Mouse (Mus musculus) adrenal gland, postnatal 10 days (tissue): ENCODE data around the gene Camk2n2. TPM values are rescaled to one million over a fixed set of nuclear protein-coding genes. Genes with fewer than 3 reads are reported as not detected.

ENCODE experiments used
- DNase-seq: peaks from one replicate; pipeline ENCODE4 v3.0.0; 2021; ENCODE audit warnings: mixed read lengths
- microRNA-seq: library from miRNA; unstranded; fragments of <30 nt; microRNA quantifications from one replicate; pipeline ENCODE4 v1.2.0, GENCODE M21; 2021
- total RNA-seq, 2 experiments: library from RNA; stranded (reverse); gene quantifications; 2 replicates each; pipeline ENCODE4 v1.2.3; 2021

The Camk2n2 gene
- total RNA-seq, 2 experiments from 2014 or later = 11.0 to 23.4 TPM

DNA sequence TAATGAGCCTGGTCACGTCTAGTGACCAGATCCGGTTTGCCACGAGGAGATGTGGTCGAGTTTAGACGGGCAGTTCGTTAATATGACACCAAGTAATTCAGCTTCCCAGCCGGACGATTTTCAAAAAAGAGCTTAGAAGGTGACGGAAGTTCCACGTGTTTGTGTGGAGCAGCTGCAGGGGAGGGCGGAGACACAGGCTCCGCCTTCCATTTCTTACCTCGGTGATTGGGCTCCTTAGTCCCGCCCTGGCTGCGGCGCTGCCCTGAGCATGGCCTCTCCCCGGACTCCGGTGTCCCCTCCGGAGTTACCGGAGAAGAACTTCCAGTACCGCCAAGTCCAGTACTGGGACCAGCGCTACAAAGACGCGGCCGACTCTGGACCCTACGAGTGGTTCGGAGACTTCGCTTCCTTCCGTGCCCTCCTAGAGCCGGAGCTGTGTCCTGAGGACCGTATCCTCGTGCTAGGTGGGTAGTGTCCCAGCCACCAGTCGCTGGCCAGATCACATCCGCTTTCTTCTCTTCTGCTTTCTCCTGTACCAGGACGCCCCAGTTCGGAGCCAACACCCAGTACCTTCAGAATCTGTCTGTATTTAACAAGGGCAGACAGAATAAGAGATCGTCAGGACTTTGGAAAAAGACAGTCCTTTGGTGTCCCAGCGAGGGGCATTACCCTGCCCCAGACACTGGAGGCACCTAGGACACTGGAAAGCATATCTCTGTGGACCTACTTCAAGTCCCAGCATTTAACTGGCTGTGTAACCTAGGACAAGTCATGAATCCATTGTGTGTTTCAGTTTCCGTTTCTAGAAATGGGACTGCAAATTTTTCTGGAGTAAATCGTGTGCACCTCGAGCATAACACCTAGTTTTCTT lies 9.5 kb downstream of the Camk2n2 start, which contains the start of the genes Eef1akmt4, Gm49333 and Alg3:
Gene Eef1akmt4 (plus strand): TSS at position 237 of the 871 bp plus-strand sequence.
Gene Gm49333 (plus strand): TSS at position 254 of the 871 bp plus-strand sequence.
Gene Alg3 (minus strand): TSS at position 379 of the 871 bp plus-strand sequence.
- peak; percentile 92 for DNase-seq

DNA sequence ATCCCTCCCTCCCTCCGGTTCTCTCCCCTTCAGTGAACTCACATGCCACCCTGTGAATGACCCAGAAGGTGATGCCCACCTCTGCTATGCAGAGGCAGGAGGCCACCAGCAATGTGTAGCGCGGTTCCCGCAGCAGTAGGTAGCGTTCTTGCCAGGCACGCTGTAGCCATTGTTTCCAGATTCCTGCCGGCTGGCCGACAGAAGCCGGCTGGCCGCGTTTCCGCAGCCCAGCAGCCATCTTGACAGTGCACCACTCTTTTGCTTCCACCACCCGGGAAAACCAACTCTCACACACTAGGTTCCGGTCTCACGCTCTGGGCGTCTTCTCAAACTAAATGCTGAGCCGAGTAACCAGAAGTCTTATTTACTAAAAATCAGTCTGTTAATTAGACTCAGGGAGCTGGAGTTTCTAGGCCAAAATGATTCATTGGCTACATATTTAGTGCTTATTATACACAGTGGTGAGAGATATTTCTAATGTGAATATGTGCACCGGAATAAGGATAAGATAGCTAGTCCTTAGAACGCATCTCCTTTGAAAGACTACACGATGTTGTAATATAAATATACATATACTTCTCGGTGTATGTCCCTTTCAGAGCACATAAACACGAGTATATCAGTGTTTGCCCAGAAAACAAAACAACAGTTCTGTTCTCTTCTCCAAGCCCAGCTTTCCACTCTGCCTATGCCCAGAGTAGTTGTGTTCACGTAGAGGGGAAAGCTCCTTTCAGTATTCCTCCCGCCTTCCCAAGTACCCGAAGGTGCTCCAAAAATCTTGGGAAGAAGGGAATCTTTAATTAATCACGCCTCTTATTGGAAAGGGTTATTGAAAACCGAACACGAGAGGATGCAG lies 10.4 kb downstream of the Camk2n2 start:
- peak; percentile 83 for DNase-seq

DNA sequence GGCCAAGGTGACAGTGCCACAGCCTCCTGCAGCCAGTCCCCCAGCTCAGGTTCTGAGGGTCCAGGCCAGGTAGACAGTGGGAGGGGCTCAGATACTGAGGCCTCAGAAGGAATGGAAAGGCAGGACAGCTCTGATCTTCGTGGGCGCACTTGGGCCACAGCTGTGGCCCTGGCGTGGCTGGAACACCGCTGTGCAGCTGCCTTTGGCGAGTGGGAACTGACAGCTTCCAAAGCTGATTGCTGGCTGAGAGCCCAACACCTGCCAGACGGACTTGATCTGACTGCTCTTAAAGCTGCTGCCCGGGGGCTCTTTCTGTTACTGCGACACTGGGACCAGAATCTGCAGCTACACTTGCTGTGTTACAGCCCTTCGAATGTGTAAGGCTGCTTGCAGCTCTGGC lies 16.4 kb downstream of the Camk2n2 start:
- no peak for DNase-seq

DNA sequence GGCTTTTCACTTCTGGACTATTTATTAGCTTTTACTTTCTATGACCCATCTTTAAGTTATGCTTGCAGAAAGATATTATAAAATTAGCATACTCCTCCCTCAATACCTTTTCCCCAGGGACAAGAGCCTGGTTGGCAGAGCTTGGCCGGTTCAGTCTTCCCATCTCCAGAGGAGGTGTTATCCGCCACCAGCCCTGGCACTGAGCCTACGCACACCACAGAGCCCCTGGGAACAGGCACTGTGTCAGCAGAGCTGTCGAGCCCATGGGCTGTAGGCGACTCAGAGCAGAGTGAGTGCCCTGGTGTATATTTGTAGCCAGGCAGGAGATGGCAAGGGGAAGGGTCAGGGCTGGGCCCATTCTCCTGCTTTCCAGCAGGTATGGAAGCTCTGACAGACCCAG lies 20.6 kb downstream of the Camk2n2 start:
- peak; percentile 25 for DNase-seq

DNA sequence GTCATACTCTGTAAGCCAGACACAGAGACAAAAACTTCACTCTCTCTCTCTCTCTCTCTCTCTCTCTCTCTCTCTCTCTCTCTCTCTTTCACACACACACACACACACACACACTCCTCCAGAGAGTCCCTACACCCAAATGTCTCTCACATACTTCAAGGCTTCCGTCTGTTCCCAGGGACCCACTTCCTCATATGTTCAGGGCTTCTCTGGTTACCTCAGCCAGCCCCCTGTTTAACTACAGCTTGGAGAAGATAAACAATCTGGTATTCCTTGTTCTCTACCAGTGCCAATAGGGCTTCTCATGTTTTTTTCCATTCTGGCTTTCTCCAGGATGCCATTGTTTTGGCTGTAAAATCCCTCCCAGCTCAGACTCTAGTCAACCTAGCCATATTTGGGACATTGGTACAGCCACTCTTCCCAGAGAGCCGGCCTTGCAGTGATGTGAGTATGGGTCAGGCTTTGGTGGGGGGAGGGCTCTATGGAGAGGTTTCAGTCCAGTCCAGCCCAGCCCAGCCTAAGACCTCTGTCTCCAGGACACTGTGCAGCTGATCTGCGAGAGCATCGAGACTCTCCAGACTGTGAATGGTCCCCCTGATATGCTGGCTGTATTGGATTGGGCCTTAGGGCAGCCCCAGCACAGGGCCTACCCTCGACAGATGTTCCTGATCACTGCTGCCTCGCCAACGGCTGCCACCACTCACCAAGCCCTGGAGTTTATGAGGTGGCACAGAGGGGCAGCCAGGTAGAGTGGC lies 24.2 kb downstream of the Camk2n2 start:
- no peak for DNase-seq

DNA sequence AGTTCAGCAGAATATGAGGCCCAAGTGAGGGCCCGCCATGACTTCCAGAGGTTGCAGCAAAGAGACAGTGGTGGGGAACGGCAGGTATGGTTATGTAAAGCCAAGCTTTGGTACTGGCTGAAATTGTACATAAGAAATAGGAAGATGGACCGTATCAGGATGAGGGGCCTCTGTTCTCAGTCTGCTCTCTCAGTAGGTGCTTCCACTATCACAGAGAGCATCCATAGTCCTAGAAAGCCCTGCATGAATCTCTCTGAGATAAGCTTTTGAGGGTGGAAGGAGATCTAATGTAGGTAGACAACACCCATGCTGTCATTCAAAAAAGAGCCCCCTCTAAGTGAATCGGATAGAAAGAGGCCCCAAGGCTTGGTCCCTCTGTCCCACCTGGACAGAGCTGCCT lies 25.4 kb downstream of the Camk2n2 start:
- no peak for DNase-seq

DNA sequence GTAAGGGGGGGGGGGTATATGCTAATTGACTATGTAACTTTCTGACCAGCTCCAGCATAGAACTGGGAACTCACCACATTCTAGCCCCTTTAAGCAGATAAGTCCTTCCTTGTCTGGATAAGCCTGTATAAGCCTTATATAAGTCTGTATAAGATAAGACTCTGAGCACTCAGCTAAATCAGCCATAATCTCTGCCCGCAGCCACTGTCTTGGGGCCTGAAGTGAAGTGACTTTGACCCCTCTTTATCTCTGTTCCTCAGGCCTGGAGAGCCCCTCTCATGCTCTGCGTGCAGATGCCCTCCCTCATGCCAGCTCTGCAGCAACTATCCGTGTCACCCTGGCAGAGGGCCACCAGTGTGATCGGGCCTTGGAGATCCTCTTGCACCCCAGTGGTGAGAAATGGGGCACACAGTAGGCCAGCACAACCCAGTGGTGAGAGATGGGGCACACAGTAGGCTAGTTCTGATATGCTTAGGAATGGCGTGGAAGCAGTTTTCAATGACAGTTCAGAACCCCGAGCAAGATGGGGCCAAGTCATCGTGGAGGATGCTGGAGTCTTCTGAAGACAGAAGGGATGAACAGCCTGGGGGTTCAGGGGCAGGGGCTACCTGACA lies 25.9 kb downstream of the Camk2n2 start:
- no peak for DNase-seq

DNA sequence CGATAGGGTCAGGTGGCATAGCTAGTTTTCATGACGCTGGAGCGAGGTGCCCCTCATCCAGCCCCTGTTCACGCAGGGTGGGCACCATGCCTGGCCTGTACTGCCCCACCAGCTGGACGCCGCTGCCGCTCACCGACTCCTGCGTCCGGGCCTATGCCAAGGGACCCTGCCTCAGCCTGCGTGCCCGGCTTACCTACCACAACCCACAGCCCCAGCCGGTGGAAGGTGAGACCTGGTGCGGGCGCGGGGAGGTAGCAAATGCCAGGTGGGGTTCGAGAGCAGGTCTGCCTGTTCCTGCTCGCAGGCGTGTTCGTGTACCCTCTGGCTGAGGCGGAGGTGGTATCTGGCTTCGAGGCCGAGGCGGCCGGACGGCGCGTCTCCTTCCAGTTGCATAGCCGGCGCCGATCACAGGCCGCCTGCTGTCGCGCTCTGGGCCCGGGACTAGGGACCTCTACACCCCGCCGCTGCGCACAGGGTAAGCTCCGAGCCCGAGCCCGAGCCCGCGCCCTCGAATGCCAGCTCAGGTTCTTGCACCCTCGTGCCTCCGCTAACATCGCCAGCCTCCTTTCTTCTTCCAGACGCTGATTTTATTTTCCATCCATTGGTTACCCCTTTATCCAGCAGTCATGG lies 29.9 kb downstream of the Camk2n2 start:
- peak; percentile 27 for DNase-seq

DNA sequence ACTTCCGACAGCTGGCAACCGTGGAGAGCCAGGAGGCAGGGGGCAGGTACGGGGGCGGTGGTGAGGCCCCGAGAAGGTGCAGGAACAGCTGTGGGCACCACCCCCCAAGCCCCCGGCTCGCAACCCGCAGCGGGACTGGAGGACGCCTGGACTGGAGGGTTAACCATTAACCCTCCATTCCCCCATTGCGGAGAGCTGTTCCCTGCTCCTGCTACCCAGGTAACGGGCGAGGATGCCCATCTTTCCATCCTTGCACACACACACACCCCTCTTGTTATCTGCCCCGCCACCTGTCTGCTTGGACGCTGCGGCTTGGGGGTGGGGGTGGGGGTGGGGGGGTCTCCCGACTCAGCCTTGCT lies 30.4 kb downstream of the Camk2n2 start:
- DNase-seq = no peak

DNA sequence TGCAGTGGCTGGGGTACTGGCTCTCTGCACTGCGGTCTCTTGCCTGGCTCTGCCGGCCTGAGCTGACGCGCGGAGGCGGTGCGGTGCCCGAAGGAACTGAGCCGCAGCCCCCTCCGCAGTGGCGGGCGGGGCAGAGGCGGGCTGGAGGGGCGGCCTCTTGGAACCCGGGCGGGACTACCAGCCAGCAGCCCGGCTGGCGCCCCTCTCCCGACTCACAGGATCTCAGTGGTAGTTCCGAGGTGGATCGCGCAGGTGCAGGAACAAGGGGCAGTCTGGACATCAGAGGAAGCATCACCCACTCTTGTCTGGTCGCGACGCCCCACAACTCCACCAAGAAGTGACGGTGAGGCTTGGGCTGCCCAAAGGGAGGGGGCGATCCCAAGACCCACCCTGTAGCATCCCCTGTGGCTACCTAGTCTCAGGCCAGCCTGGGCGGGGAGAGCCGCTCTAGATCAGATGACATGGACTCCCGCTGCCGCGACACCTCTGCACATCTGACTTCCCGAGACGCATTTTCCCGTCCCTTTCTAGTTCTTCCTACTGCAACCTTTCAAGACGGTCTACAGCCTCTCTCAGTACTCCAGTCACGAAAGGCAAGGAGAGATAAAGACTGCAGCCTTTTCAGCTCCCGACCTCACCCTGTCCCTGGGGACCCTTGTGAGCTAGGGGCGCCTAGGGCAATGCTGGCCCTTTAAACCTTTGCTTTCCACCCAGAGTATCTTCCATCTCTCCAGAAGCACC lies 31.0 kb downstream of the Camk2n2 start:
- DNase-seq = peak; percentile 44

DNA sequence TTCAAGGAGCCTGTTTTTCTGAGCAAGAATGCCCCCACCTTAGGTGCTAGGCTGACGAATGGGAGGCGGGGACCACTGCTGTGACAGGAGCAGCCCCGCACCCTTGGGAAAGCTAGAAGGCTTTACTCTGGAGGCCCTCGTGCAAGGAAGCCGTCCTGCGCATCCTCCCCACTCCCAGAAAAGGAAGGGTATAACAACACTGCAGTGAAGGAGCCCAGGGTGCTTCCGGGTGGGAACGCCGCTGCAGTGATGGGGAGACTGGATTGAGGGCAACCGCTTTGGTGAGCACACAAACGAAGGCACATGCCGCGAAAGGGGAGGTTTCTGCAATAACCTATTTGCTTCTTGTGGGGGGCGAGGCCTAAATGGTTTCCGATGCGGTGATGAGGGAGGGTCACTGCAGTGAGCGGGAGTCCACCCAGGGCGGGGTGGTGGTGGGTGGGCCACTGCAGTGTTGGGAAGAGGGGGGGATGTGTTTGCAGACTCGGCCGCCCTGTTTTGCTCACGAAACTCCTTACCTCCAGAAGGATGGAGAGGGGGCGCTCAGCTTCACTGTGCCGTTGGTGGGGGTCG lies 31.6 kb downstream of the Camk2n2 start, which contains the start of gene Vwa5b2:
Gene Vwa5b2 (plus strand): TSS at position 106 of the 573 bp plus-strand sequence.
- peak; percentile 6 for DNase-seq

Small RNA genes lying within 50 kb of the gene (microRNA-seq; reads per million reads assigned to microRNA genes)
- gene Mir1224 = 8.3 reads per million, percentile 12 among the genes with 10 or more reads in this experiment

Other genes starting within 250 kb of the Camk2n2 start
- gene Abcc5, start 194.9 kb downstream of the Camk2n2 start, total RNA-seq = 10 to 100 TPM; 43.6 to 59.3 TPM
- gene Eif2b5, start 122.5 kb downstream of the Camk2n2 start, total RNA-seq = 10 to 100 TPM; 56.6 to 61.4 TPM
- 10 to 100 TPM; 38.9 to 43.5 TPM for gene Dvl3, start 104.3 kb downstream of the Camk2n2 start, total RNA-seq
- gene Ap2m1, start 85.8 kb downstream of the Camk2n2 start, total RNA-seq = 100 to 1,000 TPM; 277 to 296 TPM
- gene Abcf3, start 72.7 kb downstream of the Camk2n2 start, total RNA-seq = 10 to 100 TPM; 71.2 to 78.8 TPM
- gene Vwa5b2, start 31.8 kb downstream of the Camk2n2 start, total RNA-seq = 1 to 10 TPM; 1.9 to 4.8 TPM
- gene Eef1akmt4, start 9.7 kb downstream of the Camk2n2 start, total RNA-seq = 10 to 100 TPM in 1 of 2 experiments, 1 to 10 TPM in 1; 9.3 to 10.7 TPM
- gene Gm49333, start 9.7 kb downstream of the Camk2n2 start, total RNA-seq = not detected
- gene Alg3, start 9.6 kb downstream of the Camk2n2 start, total RNA-seq = 10 to 100 TPM; 16.8 to 17.9 TPM
- gene Ece2, start 8.5 kb upstream of the Camk2n2 start, total RNA-seq = 1 to 10 TPM; 7.5 to 9.1 TPM
- gene Psmd2, start 30.4 kb upstream of the Camk2n2 start, total RNA-seq = 100 to 1,000 TPM; 196 to 198 TPM
- 100 to 1,000 TPM; 366 to 393 TPM for gene Eif4g1, start 47.0 kb upstream of the Camk2n2 start, total RNA-seq
- 10 to 100 TPM; 12.8 to 15.1 TPM for gene Fam131a, start 72.0 kb upstream of the Camk2n2 start, total RNA-seq
- gene Polr2h, start 96.4 kb upstream of the Camk2n2 start, total RNA-seq = 10 to 100 TPM; 26.0 to 31.7 TPM
- 10 to 100 TPM; 15.2 to 26.5 TPM for gene Clcn2, start 96.5 kb upstream of the Camk2n2 start, total RNA-seq
- 1 to 10 TPM; 5.2 to 6.0 TPM for gene Chrd, start 111.8 kb upstream of the Camk2n2 start, total RNA-seq
- gene Thpo, start 113.2 kb upstream of the Camk2n2 start, total RNA-seq = 1 to 10 TPM; 2.5 to 3.3 TPM